Mouse (Mus musculus): ENCODE data around the gene Fgf15.

DNA sequence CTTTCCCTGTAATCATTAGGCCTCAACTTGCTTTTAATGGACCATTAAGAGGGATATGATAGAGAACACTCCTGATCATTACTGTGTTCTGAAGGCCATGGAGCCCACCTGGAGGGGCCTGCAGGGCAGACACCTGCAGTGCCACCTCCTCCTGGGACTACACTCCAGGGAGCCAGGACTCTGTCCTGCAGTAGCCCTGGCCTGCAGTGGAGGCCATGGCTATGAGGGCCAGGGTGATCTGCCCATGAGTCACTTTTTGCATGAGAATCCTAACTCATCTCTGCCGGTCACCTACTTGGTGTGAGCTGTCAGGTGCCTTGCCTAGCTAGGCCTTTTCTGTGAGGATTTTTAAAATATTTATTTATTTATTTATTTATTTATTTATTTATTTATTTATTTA, 17.9 kb upstream of the Fgf15 start:
- TF ChIP-seq CTCF (IDR thresholded peaks at IDR 0.05; ENCODE audit: borderline replicate concordance, insufficient read depth, low read length) = no peak
- no peak for TF ChIP-seq POLR2A (IDR thresholded peaks at IDR 0.05; ENCODE audit: low read depth, low read length)
